Mouse (Mus musculus) hematopoietic stem cell, adult 5-6 weeks (primary cell): ENCODE measurements around the gene Crat. TPM values are rescaled to one million over a fixed set of nuclear protein-coding genes. Genes with fewer than 3 reads are reported as not detected.
A peak's percentile ranks its signal among the peaks of the same experiment; 100 is the strongest.
"Not testable (repeated sequence)": the region's sequence is repeated elsewhere in the genome, so short reads cannot be mapped to it uniquely, and the experiment has no call there.

Experiments
- ATAC-seq, 2 experiments: fragments of 125-278 bp in 1 of 2; replicated peaks in 1 of 2; 2 replicates each; pipeline ENCODE4 v1.8.0; 2016 to 2017; ENCODE audit warnings: inconsistent platforms in 2 of 2, mild to moderate bottlenecking in 2 of 2, moderate number of reproducible peaks in 2 of 2, low read depth in 1 of 2, moderate TSS enrichment in 1 of 2; ENCODE audit not compliant: low FRiP score in 2 of 2, poor library complexity in 2 of 2, severe bottlenecking in 2 of 2, insufficient read depth in 1 of 2, low TSS enrichment in 1 of 2
- total RNA-seq: library from RNA; stranded (forward); fragments of 172-1452, 232-1000 nt; gene quantifications from 2 replicates; pipeline ENCODE4 v1.2.3, GENCODE M21; 2017

The Crat gene
- total RNA-seq, 1 experiment from 2014 or later: 8.9 TPM

DNA sequence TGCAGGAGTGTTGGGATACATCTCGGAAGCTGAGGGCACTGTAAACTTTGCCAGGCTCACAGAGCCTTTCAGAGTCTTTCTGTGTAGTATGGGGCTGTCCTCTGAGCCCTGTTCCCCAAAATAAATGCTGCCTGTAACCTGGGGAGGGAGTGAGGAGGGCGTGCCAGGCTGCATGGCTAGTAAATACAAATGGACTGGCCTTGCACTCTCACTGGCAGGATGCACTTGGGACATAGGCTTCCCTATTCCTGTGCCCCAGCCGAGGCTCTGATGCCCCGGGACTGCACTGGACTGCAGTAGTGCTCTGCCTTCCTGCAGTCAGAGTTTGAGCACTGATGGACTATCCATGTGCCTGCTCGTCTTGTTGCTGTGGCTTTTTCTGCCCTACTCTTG is 26.9 kb upstream of the Crat start:
- no peak for ATAC-seq

DNA sequence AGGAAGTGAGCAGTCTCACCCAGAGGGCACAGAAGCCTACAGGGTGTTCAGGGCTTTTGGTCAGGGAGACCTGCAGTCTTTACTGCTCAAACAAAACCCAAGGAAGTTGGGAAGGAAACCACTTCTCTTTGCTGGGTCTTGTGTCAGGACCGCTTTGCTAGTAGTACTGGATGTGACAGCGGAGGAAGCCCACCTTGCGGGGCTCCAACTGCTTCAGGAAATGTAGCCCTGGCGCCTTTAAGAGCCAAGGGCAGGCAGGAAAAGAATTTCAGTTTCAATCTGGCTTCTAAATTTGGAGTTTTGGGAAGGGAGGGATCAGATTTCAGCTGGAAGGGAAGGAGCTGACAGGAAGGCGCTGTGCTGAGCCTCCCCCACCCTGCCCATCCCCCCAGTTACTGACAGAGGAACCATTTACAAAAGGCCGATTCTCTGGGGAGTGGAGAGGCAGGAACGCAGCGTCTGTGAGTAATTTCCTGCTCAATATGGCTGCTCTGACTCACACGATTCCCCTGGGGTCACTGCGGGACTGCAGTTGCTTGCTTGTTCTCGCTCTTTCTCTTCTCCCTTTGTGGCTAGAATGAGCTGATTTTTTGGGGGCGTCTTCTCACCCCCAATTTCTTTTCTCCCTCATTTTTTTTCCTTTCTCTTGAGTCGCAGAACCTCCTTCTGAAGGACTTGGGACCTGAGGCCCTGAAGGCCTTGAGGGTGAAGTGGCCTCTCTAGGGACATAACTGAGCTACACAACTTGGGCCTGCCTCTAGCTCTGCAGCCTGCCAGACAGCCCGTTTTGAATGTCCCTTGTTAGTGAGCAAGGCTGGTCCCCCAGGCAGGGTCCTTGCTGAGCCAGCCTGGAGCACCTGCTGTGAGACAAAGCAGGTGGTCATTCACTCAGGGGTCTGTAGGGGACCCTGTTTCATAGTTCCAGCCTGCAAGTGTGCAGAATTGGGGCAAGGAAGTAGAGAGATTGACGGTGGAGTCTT is 26.2 kb upstream of the Crat start:
- peak; percentile 47 to 54 for ATAC-seq

DNA sequence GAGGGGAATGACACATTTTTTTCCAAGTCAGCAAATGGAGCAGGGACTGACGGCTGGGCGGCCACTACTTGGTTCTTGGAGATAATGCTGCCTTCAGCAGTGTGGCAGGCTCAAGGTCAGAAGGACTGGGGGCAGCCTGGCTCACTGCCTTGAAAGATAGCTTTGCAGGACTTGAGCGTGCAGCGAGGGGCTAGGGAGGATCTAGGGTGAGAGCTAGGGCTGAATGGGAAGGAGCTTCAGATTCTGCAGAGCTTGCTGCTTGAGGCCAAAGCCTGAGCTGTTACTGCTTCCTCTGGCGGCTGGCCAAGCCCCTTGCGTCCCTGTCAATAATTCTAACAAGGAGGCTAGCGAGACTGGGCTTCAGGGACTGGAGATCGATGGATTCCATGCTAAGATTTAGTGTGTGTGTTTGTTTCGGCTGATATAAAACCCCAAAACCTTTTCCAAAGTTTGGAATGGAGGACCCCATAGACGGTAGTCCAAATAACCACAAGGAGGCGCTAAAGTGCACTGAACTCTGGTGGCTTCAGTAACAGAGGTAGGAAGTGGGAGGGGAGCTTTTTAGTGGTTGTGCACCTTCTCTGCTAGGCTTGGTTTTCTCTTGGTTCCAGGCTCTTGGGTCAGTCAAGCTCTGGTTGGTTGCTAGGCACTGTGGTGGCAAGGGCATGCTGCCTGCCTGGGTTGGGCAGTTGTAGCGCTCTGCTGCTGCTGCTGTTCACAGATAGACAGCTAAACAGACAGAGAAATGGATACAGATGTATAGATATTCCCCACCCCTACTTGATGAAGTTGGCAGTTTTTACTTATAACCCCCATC is 25.3 kb upstream of the Crat start:
- ATAC-seq: peak; percentile 79 to 84

DNA sequence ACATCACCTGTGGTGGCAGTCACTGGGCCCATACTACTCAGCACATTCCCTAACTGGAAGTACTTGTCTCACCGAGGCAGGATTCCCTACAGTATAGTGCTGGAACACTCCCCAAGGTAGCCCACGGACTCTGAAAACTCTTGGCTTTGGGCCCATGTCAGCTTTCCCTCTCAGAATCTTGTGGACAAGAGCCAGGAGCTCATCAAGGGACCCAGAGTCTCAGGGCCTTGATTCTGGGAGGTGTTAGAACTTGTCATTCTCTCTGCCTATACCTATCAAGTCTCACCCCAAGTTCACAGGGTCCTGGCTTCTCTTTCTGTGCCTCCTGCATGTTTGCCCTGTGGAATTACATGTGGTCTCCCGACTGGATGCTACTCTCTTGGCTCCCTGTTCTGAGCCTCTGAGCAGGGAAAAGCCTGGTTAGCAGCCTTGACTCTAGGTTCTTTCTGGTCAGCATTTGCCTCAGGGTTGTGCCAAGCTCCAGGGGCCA is 24.6 kb upstream of the Crat start:
- ATAC-seq: no peak

DNA sequence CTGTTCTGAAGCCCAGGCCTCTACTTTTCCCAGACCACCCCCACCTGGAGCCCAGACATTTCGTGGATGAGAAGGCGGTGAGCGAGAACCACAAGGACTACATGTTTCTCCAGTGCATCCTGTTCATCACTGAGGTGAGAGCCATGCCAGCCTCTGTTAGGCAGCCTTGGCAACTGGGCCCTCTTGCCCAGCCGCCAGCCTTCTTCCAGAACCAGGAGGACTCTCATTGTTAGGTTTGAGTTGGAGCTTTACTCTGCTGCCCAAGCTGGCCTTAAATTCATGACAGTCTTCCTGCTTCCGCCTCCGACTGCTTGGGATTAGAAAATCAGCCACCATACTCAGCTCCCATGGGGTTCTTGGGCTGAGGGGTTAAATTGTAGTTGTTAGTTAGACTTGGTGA is 24.0 kb upstream of the Crat start:
- ATAC-seq: no peak

DNA sequence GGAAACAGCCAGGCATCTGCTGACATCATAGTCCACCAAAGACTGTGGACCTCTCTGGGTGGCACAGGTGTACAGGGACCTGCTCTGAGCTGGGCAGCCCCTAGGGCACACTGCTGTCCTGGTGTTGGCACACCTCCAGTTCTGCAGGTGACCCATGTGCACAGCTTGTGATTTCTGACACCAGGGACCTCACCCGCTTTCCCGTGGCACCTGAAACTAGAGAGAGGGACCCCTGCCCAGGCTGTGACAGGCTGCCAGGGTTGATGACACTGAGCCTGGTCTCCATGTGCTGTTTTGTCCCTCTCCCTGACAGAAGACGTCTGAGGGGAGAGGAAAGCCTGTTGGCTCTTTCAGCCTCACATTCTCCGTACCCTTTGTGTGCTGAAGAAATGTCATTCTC is 22.2 kb upstream of the Crat start:
- ATAC-seq: no peak

DNA sequence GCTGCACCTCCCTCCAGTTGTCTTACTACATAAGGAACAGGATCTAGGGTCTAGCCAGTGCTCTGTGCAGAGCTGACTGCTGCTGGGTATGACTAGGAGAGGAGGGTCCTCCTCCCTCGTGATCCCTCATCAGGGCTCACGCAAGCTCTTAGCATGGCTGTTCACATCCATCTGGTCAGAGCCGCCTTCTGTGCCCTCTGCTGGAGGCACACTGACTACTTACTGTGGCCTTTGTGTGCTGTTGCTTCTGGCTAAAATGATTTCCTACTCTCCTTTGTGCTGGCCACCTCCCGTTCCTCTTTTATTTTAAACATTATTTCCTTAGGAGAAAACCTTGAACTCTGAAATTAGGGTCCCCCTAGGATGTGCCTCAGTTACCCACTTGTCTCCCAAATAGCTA is 21.2 kb upstream of the Crat start:
- ATAC-seq: no peak

DNA sequence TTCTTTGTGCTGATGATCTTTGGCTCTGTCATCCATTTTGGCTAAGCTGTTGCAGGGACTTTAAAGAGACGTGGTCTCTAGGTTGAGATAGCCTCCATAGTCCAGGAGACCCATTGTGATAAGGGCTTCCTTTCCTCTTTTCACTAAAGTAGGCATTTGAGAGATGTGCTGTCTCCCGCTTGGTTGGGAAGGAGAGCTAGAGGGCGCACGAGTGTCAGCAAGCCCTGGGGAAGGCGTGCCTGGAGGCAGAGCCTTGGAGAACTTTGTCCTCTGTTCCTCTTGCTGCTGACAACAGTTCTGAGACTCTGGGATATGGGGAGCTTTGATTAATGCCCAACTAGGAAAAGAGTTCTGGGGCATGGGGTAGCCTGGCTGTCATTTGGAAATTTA is 20.5 kb upstream of the Crat start:
- ATAC-seq: no peak

DNA sequence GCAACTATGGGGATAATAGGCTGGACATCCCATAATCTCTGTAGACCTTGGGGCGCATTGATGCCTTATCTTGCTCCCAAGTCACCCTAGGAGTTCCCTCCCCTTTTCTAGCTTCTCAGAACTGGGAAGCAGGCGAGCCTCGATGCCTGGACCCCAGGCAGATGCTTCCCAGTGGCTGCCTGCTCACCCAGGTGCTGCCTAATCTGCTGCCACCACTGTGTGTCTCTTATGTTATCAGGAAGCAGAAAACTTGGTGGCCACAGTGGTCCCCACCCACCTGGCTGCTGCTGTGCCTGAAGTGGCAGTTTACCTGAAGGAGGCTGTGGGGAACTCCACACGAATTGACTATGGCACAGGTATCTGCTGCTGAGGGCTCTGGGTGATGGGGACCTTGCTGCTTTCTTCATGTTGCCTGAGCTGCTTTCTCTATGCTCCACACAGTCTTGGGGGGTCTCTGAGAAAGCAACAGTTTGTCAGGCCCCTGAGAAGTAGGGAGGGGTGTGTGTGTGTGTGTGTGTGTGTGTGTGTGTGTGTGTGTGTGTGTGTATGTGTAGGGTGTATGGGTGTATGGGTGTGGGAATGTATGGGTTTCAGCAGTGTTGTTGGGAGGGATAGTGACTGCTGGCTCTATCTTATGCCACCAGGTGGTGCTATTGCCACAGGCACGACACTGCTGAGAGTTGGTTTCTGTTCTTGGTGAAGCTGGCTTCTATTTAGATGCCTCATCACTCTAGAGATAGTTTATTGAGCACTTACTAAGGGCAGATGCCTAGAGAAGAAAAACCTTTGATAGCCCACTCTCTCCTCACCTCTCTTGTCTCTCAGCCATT is 19.9 kb upstream of the Crat start:
- peak; percentile 63 to 73; a peak in 2 of 4 replicates for ATAC-seq

DNA sequence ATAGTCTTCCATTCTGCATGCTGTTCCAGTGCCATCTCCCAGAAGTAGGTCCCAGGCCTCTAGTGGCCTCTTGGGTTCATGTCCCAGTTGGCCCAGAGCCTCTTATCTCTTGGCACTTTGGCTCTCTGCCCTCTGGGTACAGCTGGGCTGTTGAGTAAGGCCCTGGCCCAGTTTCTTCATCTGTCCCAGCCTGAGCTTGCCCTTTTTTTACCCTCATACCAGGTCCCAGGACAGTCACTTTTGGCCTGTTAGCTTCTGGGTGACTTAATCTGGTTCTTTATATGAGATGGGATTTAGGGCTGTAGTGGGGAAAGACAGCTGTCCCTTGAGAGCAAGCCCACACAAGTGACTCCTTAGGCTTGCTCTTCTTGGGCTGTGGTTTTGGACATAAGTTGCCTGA is 13.5 kb upstream of the Crat start:
- no peak for ATAC-seq

DNA sequence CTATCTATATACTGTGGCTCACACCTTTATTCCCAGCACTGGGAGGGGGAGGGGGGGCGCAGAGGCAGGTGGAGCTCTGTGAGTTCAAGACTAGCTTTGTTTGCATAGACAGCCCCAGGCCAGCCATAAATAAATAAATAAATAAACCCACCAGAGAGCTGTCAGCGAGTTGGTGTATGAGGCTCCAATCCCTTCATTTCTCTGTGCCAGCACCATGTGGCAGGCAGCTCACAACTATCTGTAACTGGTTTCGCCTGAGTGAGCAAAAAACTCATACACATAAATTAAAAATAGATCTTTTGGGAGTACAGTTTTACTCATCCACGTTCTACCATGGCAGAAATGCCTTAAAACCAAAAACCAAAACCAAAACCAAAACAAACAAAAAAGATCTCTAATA is 5.8 kb upstream of the Crat start:
- ATAC-seq: no peak

DNA sequence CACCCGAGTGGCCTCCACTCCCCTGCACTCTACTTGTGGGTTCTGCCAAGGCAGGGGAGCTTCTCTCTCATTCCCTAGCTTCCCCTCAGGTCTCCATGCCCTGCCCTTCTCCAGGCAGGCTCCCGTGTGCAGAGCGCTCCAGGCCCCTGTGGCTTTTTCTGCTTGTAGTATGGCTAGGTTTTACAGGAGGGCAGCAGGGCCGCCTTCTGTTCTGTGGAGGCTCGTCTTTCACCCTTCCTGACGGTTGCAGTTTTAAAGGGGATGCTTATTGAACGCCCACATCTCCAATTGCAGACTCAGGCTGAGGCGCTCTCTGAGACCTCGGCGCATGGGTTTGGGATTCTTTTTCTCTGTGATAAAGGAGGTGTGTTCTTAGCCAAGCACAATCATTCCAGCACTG is 3.5 kb upstream of the Crat start:
- no peak for ATAC-seq

DNA sequence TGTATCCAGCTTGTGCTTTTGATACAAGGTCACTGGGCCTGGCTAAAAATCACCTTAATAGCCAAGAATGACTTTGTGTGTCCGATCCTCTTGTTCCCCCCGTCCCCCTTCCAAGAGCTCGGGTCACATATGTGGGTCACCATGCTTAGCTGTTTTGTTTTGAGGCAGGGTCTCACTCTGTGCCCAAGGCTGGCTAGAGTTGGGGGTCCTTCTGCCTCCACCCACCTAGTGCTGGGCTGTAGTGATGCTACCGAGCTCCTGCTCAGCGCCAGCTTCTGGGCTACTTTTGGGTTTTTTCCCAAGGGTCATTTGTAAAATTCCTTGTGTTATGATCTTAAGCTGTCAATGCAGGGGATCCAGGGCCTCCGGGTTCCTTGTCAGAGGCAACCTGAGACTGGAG is 2.6 kb upstream of the Crat start:
- ATAC-seq: no peak

DNA sequence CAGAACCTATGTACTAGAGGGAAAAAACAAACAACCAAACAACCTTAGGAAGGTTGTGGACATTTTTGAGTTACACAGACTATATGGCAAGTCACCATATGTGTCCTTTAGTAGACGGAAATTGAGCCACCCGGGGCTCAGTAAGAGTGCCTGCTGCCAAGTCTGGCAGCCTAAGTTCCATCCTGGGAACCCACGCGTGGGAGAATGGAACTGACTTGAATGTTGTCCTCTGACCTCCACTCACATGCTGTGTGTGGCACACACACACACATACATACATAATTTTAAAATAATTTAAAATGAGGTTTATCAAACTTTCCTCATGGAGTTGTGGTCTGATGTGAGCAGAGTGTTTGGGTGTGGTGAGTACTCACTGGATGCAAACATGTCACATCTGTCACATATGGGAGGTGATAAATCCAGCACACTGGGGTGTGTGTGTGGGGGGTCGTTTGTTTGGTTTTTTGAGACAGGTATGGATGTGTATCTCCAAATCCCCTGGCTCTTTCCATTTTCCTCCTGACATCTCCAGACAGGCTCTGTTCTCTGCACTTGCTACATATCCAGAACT is 2.1 kb upstream of the Crat start:
- no peak for ATAC-seq

DNA sequence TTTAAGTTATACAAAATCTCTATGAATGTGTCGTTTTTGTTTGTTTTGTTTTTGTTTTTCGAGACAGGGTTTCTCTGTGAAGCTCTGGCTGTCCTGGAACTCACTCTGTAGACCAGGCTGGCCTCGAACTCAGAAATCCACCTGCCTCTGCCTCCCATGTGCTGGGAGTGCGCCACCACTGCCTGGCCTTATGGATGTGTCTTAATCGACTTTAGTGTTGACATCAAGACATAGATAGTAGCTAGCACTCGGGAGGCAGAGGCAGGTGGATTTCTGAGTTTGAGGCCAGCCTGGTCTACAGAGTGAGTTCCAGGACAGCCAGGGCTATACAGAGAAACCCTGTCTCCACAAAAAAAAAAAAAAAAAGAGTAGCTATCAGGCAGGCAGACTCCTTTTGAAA is 1.5 kb upstream of the Crat start:
- ATAC-seq: not testable (repeated sequence)

DNA sequence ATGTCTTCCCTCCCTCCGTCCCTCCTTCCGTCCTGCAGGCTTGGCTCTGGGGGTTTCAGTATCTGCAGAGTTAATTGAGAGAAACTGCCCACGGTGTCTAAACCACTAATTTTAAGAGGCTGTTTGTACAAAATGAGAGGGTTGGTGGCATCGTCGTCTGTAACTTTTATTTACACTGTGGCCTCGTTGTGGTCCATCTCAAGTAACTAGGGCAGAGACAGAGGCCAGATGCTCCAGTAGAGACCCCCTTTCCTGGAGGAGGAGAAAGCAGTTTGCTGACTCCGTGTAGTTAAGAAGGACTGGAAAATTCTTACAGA is 994 bp upstream of the Crat start:
- no peak for ATAC-seq

DNA sequence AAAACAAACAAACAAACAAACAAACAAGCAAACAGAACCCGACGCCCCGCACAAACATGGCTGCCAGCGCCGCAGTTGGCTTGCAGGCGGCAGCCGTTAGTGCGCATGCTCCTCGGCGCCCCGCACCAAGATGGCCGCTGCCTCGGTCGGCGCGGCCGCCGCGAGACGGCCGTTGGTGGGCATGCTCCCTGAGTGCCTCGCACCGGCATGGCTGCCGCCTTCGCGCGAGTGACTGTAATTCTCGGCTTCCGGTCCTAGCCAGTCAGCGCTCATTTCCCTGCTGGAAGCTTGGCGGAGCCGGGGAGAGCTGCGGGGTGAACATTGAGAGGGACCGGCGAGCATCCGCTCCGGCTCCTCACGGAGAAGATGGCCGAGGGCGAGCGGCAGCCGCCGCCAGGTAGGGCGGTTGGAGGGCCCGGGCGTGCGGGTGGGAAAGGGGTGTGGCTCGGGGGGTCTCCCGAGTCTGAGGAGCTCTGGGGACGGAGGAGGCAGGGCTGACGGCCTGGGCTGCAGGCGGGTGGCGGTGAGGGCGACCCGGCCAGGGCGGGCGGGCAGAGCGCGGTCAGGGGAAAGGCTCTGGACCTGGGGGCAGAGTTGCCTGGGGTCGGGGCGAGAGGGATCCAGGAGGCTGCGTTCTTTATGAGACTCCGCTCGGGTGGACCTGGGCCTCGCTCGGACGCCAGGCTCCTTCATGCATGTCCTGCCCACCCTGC is 479 bp upstream of the Crat start, which contains the start of gene Ptpa:
Gene Ptpa, plus strand, starts transcription at position 104 of the 713 bp plus-strand sequence.
- peak; percentile 78 to 84 for ATAC-seq
